Mouse (Mus musculus): ENCODE results near the gene Ugt1a2.

- no peak for TF ChIP-seq CTCF (IDR thresholded peaks at IDR 0.05; ENCODE audit: insufficient read depth, low read length)
- no peak for TF ChIP-seq POLR2A (IDR thresholded peaks at IDR 0.05; ENCODE audit: borderline replicate concordance, extremely low read depth, low read depth, low read length)
These were observed 48.3 kb downstream of the Ugt1a2 start for GRCm38 (mm10) chr1:88248658-88249057.

Measured in lung, adult 2 months (tissue).